Mouse (Mus musculus): ENCODE data around the gene Usp42.

DNA sequence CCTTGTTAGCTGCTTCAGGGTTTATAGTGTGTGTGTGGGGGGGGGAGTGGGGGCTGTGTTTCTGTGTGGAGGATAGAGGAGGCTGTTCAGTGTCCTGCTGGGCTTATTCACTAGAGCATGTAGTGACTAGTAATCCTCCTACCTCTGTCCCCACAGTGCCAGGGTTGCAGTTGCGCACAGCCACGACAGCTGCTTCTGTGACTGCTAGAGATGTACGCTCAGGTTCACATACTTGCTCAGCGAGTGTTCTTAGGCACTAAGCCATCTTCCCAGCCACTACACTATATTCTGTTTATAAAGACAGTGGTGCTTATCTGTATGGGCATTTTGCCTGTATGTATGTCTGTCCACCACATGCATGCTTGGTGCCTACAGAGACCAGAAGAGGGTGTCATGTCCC lies 54.7 kb downstream of the Usp42 start:
- TF ChIP-seq CTCF (IDR thresholded peaks at IDR 0.05) (no peak), EP300 (IDR thresholded peaks at IDR 0.05) (no peak)

All from lung, postnatal 0 days (tissue).